Mouse (Mus musculus): ENCODE results near the gene Pitpnc1. TPM values are rescaled to one million over a fixed set of nuclear protein-coding genes. Genes with fewer than 3 reads are reported as not detected.

Pitpnc1 gene
- polyA plus RNA-seq, 1 experiment: 15.9 TPM

DNA sequence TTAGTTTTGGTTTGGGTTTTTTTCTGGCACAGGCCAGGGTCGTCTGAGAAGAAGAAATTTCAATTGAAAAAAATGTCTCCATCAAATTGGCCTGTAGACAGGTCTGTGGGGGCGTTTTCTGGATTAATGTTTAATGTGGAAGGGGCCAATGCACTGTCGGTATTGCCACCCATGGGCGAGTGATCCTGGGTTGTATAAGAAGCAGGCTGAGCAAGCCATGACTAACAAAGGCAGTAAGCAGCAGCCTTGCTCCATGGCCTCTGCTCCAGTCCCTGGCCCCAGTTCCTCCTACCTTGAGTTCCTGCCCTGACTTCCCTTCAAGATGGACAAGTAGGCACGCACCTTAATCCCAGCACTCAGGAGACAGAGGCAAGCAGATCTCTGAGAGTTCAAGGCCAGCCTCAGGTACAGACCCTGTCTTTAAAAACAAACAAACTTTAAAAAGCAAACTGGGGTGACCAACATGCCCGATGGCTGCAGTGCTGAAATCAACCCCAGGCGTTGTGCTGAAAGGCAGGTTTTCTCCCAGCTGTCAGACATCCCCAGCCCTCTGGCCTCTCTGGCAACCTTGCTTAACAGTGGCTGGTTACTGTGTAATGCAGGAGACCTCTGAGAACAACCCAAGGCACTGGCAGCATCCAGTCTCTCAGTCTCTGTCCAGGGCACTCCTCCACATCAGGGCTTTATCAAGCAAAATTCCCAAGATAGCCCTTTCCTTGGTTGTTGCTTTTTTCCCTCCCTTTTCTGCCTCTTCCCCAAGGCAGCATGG, 39.1 kb downstream of the Pitpnc1 start:
- no peak for TF ChIP-seq GATA1 (IDR thresholded peaks at IDR 0.05; ENCODE audit: low read length)

DNA sequence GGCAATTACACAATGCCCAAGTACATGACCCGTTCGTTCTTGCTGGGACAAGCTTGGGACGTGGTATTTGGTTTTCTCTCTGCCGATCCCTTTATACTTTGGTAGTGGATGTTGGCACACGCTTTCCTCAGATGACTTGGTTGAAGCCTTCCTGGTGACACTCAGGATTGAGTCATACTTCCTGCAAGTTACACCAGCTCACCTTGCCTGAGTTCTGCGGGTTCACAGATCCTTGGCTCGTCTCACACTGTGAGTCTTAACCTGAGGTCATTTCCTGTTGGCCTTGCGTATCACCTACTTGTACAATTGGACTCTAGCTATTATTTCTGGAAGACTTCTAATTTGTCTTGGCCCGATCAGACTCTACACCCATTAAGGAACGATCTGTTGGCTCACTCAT, 42.5 kb downstream of the Pitpnc1 start:
- no peak for TF ChIP-seq GATA1 (IDR thresholded peaks at IDR 0.05; ENCODE audit: low read length)

DNA sequence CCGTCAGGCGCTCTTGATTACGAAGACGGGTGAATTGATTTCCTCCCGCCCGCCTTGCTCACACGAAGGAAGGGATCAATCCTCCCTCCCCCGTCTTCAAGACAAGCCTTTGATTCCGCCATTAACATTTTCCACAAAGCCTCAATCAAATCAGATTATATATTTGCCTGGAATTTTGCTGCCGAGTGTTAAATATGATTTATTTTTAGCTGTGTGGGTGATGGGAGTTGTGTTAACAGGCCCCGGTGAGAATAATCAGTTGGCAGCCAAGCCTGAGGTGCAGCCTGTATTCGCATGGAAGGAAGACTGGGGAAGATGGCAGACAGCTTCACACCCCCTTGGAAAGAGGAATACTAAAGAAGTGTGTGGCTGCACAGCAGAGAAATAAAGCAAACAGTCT, 46.3 kb downstream of the Pitpnc1 start:
- TF ChIP-seq GATA1 (IDR thresholded peaks at IDR 0.05; ENCODE audit: low read length): no peak

DNA sequence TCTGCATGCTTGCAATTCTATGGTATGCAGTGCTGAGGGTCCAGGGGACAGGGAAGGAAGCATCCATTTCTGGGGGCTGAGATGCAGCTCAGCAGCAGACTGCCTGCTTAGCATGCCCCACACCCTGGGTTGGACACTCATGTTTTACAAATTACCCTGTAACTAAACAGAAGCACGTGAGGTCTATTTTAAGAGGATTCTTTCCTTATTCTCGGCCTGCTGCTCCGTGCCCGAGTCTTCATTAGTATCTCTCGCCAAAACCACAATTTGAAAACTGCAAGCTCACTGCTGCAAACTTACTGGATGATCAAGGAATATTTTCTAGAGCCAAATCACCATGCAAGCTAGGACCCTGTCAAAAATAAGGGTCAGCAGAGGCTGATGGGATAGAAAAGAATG, 48.1 kb downstream of the Pitpnc1 start:
- no peak for TF ChIP-seq GATA1 (IDR thresholded peaks at IDR 0.05; ENCODE audit: low read length)

DNA sequence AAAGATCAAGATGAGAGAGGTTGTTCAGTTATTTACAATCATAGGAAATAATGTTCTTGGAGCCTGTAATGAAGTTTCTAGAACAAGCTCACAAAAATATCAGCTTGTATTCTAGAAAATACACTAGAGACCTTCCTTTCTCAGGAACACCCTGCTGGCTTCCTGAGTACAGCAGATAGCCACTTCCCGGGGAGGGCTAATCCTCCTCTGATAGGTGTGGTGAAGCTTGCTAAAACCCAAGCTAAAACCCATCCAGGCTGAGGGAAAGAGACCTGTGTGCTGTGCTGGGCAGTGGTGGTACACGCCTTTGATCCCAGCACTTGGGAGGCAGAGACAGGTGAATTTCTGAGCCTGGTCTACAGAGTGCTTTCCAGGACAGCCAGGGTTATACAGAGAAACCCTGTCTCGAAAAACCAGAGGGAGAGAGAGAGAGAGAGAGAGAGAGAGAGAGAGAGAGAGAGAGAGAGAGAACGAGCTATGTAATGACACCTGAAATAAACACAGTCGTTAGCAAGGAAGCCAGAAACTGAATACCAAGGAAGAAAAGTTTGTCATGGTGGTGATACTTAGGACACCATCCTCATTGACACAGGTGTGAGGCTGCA, 48.6 kb downstream of the Pitpnc1 start:
- no peak for TF ChIP-seq GATA1 (IDR thresholded peaks at IDR 0.05; ENCODE audit: low read length)

DNA sequence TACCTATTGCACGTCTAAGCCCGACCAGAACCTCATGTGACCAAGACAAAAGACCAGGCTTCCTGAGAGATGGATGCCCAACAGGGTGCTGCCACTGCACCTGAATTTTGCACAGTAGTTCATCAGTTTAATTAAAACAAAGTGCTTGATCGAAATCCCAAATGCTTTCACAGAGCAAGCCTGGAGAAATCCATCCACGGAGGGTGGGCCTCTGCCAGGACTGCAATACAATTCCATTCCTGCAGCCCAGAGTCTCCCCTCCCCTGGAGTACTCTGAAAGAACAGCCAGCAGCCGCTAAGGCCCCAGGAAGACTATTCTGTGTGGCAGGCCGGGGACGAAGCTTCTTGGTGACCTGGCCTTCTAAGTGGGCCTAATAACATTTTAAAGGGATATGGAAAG, 50.6 kb downstream of the Pitpnc1 start:
- no peak for TF ChIP-seq GATA1 (IDR thresholded peaks at IDR 0.05; ENCODE audit: low read length)

DNA sequence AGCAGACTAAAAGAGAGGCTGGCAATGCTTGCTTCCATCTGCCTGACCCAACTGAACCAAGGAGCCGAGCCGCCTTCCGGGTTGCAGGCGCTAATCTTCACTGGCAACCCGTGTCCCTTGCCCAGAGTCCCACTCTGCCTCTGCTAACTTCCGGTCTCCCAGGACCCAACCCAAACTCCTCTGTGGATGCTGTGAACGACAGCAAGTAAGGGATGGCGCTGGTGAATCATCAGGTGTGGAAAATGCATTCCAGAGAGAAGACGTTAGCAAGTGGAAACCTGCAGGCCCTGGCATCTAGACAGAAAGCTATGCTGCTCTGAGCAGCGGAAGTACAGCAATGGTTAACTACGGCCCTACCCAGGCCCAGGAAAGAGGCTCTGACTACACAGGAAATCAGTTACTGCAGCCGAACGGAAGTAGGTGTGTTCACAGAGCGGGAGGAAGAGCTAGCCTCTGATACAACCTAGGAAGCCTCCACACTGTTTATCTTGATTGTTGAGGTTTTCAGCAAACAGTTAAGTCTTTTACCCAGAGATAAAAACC, 53.4 kb downstream of the Pitpnc1 start:
- peak; percentile 96 for TF ChIP-seq GATA1 (IDR thresholded peaks at IDR 0.05; ENCODE audit: low read length)

DNA sequence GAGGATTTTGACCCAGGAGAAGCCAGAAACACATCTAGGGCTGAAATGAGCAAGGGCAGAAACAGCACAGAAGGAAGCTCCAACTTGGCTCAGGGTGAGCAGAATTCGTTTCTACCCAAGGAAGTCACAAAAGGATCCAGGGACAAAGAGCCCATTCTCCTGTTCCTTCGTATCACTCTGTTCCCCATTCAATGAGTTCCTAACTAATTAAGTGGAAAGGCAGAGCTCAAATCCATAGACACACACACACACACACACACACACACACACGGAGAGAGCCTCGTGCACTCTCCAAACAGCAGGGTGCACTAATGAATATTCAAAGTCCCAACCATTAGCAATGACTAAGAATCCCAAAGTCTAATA, 54.0 kb downstream of the Pitpnc1 start:
- no peak for TF ChIP-seq GATA1 (IDR thresholded peaks at IDR 0.05; ENCODE audit: low read length)

DNA sequence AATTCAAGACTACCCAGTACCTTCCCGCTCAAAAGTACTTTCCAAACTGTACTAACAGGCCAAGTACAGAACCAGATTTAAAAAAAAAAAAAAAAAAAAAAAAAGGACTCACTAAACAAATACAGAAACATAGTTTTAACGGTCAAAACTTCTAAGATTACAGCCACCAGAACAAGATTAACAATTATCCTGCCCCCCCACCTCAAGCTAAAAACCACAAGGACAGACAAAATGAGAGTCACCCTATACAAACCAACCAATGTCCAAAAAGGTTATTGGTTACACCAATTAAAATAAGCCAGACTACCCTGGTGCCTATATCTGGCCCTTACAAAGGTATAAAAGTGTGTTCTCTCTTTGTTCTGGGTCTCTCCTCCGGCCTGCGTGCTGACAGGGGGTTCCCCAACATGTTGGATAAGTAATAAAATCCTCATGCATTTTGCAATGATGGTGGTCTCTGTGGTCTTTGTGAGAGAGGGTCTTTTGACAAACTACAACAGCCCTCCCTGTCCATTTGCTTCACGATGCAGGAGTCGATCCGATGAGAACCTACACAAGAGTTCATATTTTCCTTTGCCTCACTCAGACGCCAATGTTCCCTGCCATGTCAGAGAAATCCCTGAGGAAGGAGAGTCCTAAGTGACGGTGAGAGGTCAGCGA, 54.5 kb downstream of the Pitpnc1 start:
- no peak for TF ChIP-seq GATA1 (IDR thresholded peaks at IDR 0.05; ENCODE audit: low read length)

DNA sequence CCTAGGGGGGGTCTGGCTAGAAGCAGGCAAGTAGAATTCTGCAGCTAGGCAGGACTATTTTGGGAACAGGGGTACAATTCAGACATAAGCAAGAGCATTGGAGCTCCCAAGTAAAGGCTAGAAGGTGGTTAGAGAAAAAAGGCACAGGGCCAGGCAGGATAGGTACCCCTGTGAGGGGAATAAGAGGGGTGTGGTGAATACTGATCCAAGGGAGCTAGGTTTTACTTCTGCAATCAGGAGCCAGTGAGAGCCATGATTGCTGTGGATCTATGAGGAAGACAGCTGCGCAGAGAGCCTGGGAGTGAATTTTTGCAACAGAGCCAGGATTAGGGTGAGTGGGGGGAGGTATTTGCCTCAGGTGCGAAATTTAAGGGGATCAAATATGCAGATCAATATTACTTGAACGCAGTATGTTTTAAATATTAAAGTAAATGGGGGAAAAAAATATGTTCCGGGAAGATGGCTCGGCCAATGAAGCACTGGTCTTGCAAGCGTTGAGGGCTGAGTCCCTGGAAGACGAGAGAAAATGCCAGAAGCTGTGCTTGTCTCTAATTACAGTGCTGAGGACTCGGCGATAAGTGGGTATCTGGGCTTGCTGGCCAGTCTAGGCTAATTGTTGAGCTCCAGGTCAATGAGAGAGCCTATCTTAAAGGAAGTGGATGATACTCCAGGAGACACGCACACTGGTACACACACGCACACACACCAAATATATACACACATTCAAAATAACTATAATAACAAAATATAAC, 55.3 kb downstream of the Pitpnc1 start:
- no peak for TF ChIP-seq GATA1 (IDR thresholded peaks at IDR 0.05; ENCODE audit: low read length)

DNA sequence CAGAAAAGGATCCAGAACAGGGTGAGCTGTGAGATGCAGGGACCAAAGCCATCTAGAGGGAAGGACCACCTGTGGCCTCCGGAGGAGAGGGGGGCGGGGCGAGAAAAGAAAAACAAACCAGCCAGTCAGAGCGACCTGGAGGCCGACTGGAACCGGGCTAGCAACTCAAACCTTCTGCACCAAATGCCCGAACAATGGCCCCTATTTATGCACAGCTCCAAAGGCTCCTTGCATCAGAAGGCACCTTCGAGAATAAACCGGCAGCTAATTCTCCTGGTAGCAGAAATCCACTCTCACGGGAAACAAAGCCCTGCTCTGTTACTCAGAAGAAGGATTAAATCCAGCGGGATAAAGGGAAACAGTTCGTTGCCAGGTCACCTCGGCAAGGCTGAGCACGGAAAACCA, 57.2 kb downstream of the Pitpnc1 start:
- no peak for TF ChIP-seq GATA1 (IDR thresholded peaks at IDR 0.05; ENCODE audit: low read length)

DNA sequence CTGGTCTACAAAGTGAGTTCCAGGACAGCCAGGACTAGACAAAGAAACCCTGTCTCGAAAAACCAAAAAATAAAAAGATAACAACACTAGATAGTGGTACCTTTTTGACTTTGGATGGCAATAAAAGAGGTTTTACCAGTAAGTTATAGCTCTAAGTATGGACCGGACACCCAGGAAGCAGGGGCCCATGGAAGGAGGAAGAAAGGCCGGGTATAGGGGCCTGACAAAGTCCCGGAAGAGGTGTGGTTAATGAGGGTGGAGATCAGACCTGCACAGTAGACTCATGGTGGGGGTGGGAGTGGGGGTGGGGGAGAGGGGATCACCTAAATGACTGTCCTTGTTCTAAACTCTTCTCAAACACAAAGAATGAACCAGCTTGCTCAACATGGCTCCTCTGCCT, 58.4 kb downstream of the Pitpnc1 start:
- TF ChIP-seq GATA1 (IDR thresholded peaks at IDR 0.05; ENCODE audit: low read length): no peak

DNA sequence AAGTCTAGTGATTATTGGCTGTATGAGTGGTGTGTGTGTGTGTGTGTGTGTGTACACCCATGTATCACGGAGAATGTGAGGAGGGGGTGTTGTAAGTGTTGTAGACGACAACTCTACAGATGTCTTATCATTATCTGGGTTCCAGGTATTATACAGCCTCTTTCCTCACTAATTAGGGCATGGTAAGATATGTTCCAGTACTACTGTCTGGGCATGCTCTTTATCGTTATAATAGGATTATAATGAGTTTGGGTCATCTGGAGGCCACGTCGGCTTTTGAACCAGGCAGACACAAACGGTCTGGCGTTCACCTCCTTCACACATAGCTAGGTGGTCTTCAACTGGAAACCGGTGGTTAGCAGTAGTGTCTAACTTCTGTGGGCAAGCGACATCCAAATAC, 58.9 kb downstream of the Pitpnc1 start:
- TF ChIP-seq GATA1 (IDR thresholded peaks at IDR 0.05; ENCODE audit: low read length): no peak

DNA sequence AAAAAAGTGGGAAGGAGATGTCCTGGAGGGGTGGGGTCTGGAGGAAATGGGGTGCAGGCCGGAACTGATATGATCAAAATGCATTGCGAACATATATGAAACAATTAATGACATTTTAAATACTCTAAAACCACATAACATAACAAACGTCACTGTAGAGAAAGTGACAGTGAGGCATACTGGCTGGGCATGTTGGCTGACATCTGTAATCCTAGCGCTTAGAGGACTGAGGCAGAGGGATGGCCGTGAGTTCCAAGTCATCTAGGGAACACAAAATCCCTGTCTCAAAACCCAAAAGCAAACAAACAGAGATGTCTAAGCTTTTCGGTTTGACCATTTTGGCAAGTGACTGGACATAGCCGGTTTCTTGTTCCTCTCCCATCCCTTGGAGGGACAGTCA, 59.7 kb downstream of the Pitpnc1 start:
- no peak for TF ChIP-seq GATA1 (IDR thresholded peaks at IDR 0.05; ENCODE audit: low read length)

DNA sequence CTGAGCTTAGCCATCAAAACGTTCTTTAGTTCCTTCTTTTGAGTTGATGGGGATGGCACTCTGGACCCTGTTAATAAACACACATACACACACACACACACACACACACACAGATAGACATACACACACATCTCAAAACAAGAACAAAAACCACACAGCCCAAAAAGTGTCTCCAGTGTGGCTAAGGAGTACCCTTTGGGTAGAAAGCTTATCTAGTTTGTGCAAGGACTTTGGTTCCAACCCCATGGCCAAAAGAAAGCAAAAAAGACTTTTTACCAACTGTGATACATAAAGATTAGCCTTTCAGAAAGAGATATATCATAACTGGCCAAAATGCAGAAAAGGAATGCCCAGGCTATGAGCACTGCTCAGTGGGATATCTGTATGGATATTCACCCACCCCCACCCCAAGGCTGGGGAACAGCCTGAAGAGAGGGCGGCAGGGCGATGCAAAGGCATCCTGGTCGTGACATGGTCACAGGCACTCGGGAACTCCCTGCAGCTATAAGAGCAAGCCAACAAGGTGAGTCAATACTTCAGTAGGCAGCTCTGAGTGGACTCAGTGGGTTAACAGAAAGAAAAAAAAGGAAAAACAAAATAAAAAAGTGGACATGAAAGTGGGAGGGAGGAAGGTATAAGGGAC, 60.3 kb downstream of the Pitpnc1 start:
- TF ChIP-seq GATA1 (IDR thresholded peaks at IDR 0.05; ENCODE audit: low read length): no peak

Data from G1E-ER4 (cell line).